ENCODE assay signal across 23 mouse cellular contexts in genomic region chr2:159072997-159073690, GRCm38 (mm10).
"Had no signal": no experiment of that assay in that cellular context is flagged by ENCODE, and none has a peak within 500 bp of the region (broad histone marks: within the 10 kb centered on the region; RNA-seq: fewer than 3 reads in every experiment).

No protein-coding gene starts in this region.

- H3K4me1 ChIP-seq: intestine, embryonic 15.5 days; liver, embryonic 12.5 days; liver, embryonic 15.5 days; megakaryocyte, embryonic 14.5 days had no signal

- H3K27ac ChIP-seq: intestine, embryonic 15.5 days; kidney, embryonic 15.5 days; limb, embryonic 10.5 days; limb, embryonic 13.5 days; liver, embryonic 12.5 days; liver, embryonic 15.5 days; macrophage; midbrain, embryonic 10.5 days; midbrain, embryonic 13.5 days; neural tube, embryonic 13.5 days had no signal

- ATAC-seq: intestine, embryonic 15.5 days; liver, embryonic 12.5 days; midbrain, embryonic 13.5 days; midbrain, embryonic 16.5 days had no signal

- DNase-seq: kidney, adult 11 months; kidney, adult 8-10 months; kidney, postnatal 10 days; kidney, postnatal 36 days; liver; retina, postnatal 1 day; right cerebral cortex, postnatal 25 days; spleen, adult 18-20 months; thymus, adult 18-20 months; thymus, postnatal 36 days had no signal

- H3K4me3 ChIP-seq: intestine, embryonic 15.5 days; kidney, embryonic 15.5 days; limb, embryonic 10.5 days; limb, embryonic 13.5 days; liver, embryonic 12.5 days; liver, embryonic 15.5 days; megakaryocyte, embryonic 14.5 days; midbrain, embryonic 10.5 days; midbrain, embryonic 13.5 days; myocyte; neural tube, embryonic 13.5 days had no signal

- H3K27me3 ChIP-seq: intestine, embryonic 15.5 days; kidney, embryonic 15.5 days; liver, embryonic 12.5 days; liver, embryonic 15.5 days; megakaryocyte, embryonic 14.5 days had no signal

- H3K9ac ChIP-seq: intestine, embryonic 15.5 days; kidney, embryonic 15.5 days; limb, embryonic 13.5 days; liver, embryonic 12.5 days; liver, embryonic 15.5 days; midbrain, embryonic 13.5 days; neural tube, embryonic 13.5 days had no signal

- H3K36me3 ChIP-seq: intestine, embryonic 15.5 days; kidney, embryonic 15.5 days; limb, embryonic 10.5 days; limb, embryonic 13.5 days; liver, embryonic 12.5 days; liver, embryonic 15.5 days; midbrain, embryonic 10.5 days; midbrain, embryonic 13.5 days; neural tube, embryonic 13.5 days had no signal

- H3K4me2 ChIP-seq: intestine, embryonic 15.5 days; kidney, embryonic 15.5 days; limb, embryonic 13.5 days; liver, embryonic 12.5 days; liver, embryonic 15.5 days; midbrain, embryonic 13.5 days; neural tube, embryonic 13.5 days had no signal

- H3K9me3 ChIP-seq: intestine, embryonic 15.5 days; kidney, embryonic 15.5 days; limb, embryonic 10.5 days; limb, embryonic 13.5 days; liver, embryonic 12.5 days; liver, embryonic 15.5 days; midbrain, embryonic 10.5 days; midbrain, embryonic 13.5 days; neural tube, embryonic 13.5 days had no signal
